Mouse (Mus musculus) cerebellum, postnatal 36 days (tissue): ENCODE measurements around the gene Zfp820.
"Not testable (repeated sequence)": the region's sequence is repeated elsewhere in the genome, so short reads cannot be mapped to it uniquely, and the experiment has no call there.

Source experiments
- DNase-seq, 2 experiments: peaks; one replicate each; pipeline ENCODE4 v3.0.0; 2021 to 2022; ENCODE audit warnings: mixed read lengths in 2 of 2

The Zfp820 gene

DNA sequence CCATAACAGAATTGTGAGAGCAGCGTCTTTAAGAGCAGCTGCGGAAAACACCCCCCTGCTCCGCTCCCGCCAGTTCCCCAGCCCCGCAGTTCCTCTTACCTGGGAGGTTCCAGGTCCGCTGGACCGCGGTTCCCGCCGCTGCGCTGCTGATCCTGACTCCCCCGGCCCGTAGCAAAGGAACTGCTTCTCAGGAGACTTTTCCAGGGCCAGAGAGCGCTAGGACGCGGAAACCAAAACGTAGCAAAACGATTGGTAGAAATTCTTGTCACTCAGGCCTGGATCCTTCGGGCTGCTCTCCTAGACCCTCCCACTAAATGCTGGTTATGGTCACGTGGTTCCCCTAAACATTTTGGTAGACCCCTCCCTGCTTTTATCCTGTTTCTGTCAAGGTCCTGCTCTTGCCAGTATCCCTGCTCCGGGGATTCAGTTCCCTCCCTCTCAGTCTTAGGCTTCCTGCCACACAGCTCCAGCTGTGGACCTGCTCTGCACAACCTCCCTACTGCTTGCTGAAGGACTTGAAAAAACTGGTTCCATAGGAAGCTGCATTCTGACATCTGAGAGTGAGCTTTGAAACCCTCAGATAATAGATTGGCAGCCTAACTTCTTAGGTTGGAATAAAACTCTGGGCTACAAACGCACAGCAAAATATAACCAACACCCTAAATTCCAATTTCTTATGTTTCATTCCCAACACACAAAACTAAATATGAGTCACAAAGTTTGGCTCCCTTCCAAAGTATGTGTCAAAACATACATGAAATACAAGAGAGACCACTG is at the start of gene Zfp820:
Zfp820 (minus strand) TSS at position 228 of the 777 bp plus-strand sequence.
- DNase-seq: peak; percentile 1

DNA sequence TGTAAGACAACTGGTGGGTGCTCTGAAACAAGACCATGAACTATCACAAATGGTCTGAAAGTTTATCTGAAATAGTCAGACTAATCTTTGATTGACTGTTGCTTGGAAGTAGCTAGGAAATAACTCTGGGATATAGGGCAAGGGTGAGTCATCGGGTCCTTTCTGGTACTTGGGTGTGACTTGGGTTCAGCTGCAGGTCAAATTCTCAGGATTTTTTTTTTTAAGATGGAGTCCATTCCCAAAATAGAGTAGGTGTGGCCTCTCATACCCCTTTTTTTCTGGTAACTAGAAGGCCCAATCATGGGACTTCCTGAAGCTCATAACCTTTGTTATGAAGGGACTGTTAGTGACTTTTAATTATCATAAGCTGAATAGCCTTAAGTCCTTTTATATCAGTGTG is 25.7 kb upstream of the Zfp820 start:
- DNase-seq: no peak

GRCm38 (mm10) chr17:21846322-21846582 is 680 bp upstream of the Zfp820 start:
- DNase-seq: not testable (repeated sequence)

- no peak for DNase-seq
Measured at GRCm38 (mm10) chr17:21838510-21838909, 7.1 kb downstream of the Zfp820 start.

GRCm38 (mm10) chr17:21801373-21801772 is 44.2 kb downstream of the Zfp820 start:
- DNase-seq: not testable (repeated sequence)

- no peak for DNase-seq
Measured at GRCm38 (mm10) chr17:21792256-21792655, 53.3 kb downstream of the Zfp820 start.

DNA sequence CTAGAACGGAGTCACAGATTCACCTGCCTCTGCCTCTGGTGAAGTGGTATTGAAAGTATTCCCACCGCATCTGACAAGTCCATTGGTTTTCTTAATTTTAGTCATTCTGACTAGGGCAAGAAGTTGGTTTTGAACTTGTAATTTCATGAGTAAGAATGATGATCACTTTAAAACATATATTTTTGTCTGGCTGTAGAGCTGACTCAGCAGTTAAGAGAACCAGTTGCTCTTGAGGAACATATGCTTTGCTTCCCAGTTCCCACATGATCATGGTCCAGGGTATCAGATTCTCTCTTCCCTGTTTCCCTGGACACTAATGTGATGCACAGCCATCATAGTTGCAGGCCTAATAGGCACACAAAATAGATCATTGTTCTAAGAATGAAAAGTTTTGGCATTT is 75.2 kb downstream of the Zfp820 start:
- no peak for DNase-seq
